Mouse (Mus musculus): ENCODE results near the gene Stat5b. TPM values are rescaled to one million over a fixed set of nuclear protein-coding genes. Genes with fewer than 3 reads are reported as not detected.

Gene Stat5b
- total RNA-seq, 2 experiments from 2014 or later, result 47.6 to 53.2 TPM

DNA sequence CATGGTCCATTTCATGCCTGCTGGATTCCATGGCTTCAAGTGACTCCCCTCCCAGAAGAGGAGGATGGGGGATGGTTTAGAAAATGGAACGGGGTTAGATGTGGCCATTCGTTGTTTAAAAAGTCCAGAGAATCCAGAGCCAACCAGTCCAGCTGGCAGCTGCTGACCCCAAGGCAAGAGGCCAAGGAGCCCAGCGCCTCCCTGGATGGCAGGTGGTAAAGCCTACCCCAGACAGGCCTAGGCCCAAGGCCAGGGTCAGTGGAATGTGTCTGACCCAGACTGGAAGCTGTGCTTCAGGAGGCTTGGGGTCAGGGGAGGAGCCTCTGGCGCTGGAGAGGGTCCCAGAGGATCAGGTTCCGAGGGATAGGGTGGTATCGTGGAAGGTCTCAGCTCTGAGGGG lies 109.2 kb downstream of the Stat5b start:
- no peak for ATAC-seq (ENCODE audit: poor library complexity, severe bottlenecking)

DNA sequence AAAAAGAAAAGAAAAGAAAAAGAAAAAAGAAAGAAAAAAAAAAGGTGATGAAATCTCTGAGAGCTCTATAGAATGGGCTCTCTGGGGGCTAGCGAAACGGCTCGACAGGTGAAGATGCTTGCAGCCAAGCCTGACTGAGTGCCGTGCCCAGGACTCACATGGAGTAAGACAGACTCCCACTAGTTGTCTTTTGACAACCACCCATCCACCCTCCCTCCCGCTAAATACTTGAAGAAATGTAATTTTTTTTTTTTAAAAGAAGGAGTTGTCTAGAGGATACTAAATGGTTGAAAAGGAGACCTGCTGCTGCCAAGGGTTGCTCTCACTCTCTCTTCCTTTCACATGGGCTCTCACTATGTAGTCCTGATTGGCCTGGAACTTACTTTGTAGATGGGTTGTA lies 111.8 kb downstream of the Stat5b start:
- ATAC-seq (ENCODE audit: poor library complexity, severe bottlenecking), result no peak

- peak; percentile 96 for ATAC-seq (ENCODE audit: poor library complexity, severe bottlenecking)
These were observed 112.4 kb downstream of the Stat5b start, which contains the start of gene Rab5c for GRCm38 (mm10) chr11:100738066-100738604. Gene Rab5c, minus strand, starts transcription at chr11:100738215.

GRCm38 (mm10) chr11:100737105-100737733 lies 113.3 kb downstream of the Stat5b start:
- no peak for ATAC-seq (ENCODE audit: poor library complexity, severe bottlenecking)

GRCm38 (mm10) chr11:100736746-100737080 lies 113.8 kb downstream of the Stat5b start:
- no peak for ATAC-seq (ENCODE audit: poor library complexity, severe bottlenecking)

DNA sequence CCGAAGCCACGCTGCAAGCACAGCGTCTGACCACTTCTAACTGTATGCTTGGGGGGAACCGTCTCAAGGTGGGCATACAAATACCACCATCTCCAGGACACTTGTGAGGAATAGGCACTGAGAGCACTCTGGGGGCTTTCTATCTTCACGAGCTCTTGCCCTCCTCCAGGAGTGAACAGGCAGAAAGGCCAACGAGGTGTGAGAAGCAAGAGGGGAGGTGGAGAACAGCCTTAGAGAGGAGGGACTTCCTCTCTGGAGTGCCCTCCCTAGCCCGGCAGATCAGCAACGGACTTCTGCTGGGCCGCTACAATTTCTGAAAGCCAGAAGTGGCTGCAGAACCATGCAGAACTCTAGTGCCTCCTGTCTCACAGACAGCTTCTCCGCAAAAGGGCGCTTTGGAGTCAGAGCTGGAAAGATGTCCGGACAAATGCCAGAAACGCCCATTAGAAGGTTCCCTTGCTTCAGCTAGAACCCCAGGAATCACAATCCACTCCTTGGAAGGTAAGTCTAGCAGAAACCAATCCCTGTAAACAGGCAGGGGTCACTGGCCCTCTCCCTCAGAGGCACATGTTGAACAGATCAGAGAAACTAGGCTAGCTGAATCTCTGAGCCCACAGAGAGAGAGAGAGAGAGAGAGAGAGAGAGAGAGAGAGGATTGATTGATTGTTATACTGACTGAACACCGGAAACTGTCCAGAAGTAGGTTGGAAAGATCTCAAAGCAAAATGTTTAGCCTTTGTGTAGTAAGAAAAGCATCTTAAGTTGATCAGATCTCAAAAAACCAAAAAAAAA lies 114.4 kb downstream of the Stat5b start:
- ATAC-seq (ENCODE audit: poor library complexity, severe bottlenecking), result peak; percentile 14; the same call in 1 of the 2 replicates

DNA sequence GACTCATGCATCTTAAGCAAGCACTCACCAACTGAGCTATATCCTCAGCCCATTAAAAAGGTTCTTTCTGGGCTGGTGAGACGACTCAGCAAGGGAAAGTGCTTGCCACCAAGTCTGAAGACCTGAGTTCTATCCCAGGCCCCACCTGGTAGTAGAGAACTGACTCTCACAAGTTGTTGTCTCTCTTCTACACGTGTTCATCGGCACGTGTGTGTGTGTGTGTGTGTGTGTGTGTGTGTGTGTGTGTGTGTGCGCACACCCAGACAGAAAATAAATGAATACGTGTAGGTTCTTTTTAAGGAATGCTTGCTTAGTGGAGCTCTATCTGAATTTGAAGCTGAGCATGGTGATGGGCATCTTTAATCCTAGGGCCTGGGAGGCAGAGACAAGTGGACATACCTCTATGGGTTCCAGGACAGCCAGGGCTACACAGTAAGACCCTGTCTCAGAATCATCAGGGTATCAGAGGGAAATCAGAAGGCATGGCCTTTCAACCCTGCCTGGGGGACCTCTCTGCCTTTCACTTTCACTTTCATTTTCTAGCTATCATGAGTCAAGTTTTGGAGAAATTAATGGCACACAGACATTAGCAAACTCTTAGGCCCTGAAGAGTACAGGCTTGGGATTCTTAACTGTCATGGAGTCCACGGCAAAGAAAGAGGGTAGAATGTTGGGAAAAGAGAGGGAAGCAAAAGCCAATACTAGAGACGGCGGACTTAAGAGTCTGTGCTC lies 115.2 kb downstream of the Stat5b start:
- no peak for ATAC-seq (ENCODE audit: poor library complexity, severe bottlenecking)

Other genes with a start within 250 kb of the Stat5b start
- gene Nkiras2, start 231.5 kb downstream of the Stat5b start, total RNA-seq (2015), result 47.7 and 52.7 TPM in 2 replicates
- 36.0 and 45.5 TPM in 2 replicates for gene Nkiras2, start 231.5 kb downstream of the Stat5b start, total RNA-seq (2017)
- 98.1 and 124 TPM in 2 replicates for gene Dnajc7, start 230.6 kb downstream of the Stat5b start, total RNA-seq (2015)
- gene Dnajc7, start 230.6 kb downstream of the Stat5b start, total RNA-seq (2017), result 145 and 172 TPM in 2 replicates
- not detected in 2 replicates for gene Zfp385c, start 158.3 kb downstream of the Stat5b start, total RNA-seq (2015)
- not detected in 2 replicates for gene Zfp385c, start 158.3 kb downstream of the Stat5b start, total RNA-seq (2017)
- gene Dhx58, start 146.5 kb downstream of the Stat5b start, total RNA-seq (2015), result 23.7 and 24.9 TPM in 2 replicates
- gene Dhx58, start 146.5 kb downstream of the Stat5b start, total RNA-seq (2017), result 36.9 and 50.9 TPM in 2 replicates
- gene Kat2a, start 138.3 kb downstream of the Stat5b start, total RNA-seq (2015), result 11.0 and 11.5 TPM in 2 replicates
- 8.7 and 9.0 TPM in 2 replicates for gene Kat2a, start 138.3 kb downstream of the Stat5b start, total RNA-seq (2017)
- gene Hspb9, start 136.9 kb downstream of the Stat5b start, total RNA-seq (2015), result not detected in 2 replicates
- 0.65 TPM in 1 of 2 replicates, not detected in the other for gene Hspb9, start 136.9 kb downstream of the Stat5b start, total RNA-seq (2017)
- 167 and 170 TPM in 2 replicates for gene Rab5c, start 112.5 kb downstream of the Stat5b start, total RNA-seq (2015)
- 136 and 142 TPM in 2 replicates for gene Rab5c, start 112.5 kb downstream of the Stat5b start, total RNA-seq (2017)
- not detected in 2 replicates for gene Kcnh4, start 90.8 kb downstream of the Stat5b start, total RNA-seq (2015)
- gene Kcnh4, start 90.8 kb downstream of the Stat5b start, total RNA-seq (2017), result not detected in 2 replicates
- not detected in 2 replicates for gene Hcrt, start 87.8 kb downstream of the Stat5b start, total RNA-seq (2015)
- not detected in 2 replicates for gene Hcrt, start 87.8 kb downstream of the Stat5b start, total RNA-seq (2017)
- gene Ghdc, start 79.8 kb downstream of the Stat5b start, total RNA-seq (2015), result 4.6 and 5.6 TPM in 2 replicates
- gene Ghdc, start 79.8 kb downstream of the Stat5b start, total RNA-seq (2017), result 4.6 and 6.6 TPM in 2 replicates
- gene Stat5a, start 8.6 kb upstream of the Stat5b start, total RNA-seq (2015), result 20.0 and 22.5 TPM in 2 replicates
- gene Stat5a, start 8.6 kb upstream of the Stat5b start, total RNA-seq (2017), result 22.5 and 23.7 TPM in 2 replicates
- gene Stat3, start 88.8 kb upstream of the Stat5b start, total RNA-seq (2015), result 61.5 and 79.5 TPM in 2 replicates
- 103 and 184 TPM in 2 replicates for gene Stat3, start 88.8 kb upstream of the Stat5b start, total RNA-seq (2017)
- gene Cavin1, start 120.2 kb upstream of the Stat5b start, total RNA-seq (2015), result not detected in 2 replicates
- gene Cavin1, start 120.2 kb upstream of the Stat5b start, total RNA-seq (2017), result 0.15 TPM in 1 of 2 replicates, not detected in the other
- 40.2 and 42.9 TPM in 2 replicates for gene Atp6v0a1, start 158.7 kb upstream of the Stat5b start, total RNA-seq (2015)
- 35.2 and 46.1 TPM in 2 replicates for gene Atp6v0a1, start 158.7 kb upstream of the Stat5b start, total RNA-seq (2017)
- gene Naglu, start 219.3 kb upstream of the Stat5b start, total RNA-seq (2015), result 7.2 and 7.9 TPM in 2 replicates
- gene Naglu, start 219.3 kb upstream of the Stat5b start, total RNA-seq (2017), result 8.9 and 9.1 TPM in 2 replicates
- 0.11 and 0.45 TPM in 2 replicates for gene Hsd17b1, start 227.7 kb upstream of the Stat5b start, total RNA-seq (2015)
- gene Hsd17b1, start 227.7 kb upstream of the Stat5b start, total RNA-seq (2017), result 0.29 TPM in 1 of 2 replicates, not detected in the other
- 10.6 and 13.1 TPM in 2 replicates for gene Coasy, start 231.8 kb upstream of the Stat5b start, total RNA-seq (2015)
- gene Coasy, start 231.8 kb upstream of the Stat5b start, total RNA-seq (2017), result 11.4 and 15.8 TPM in 2 replicates
- gene Mlx, start 236.6 kb upstream of the Stat5b start, total RNA-seq (2015), result 62.7 and 64.8 TPM in 2 replicates
- gene Mlx, start 236.6 kb upstream of the Stat5b start, total RNA-seq (2017), result 79.3 and 96.0 TPM in 2 replicates
- gene Psmc3ip, start 244.7 kb upstream of the Stat5b start, total RNA-seq (2015), result 11.5 and 14.9 TPM in 2 replicates
- gene Psmc3ip, start 244.7 kb upstream of the Stat5b start, total RNA-seq (2017), result 21.3 and 24.1 TPM in 2 replicates

Measured in megakaryocyte, adult 5-6 weeks (primary cell).